Mouse (Mus musculus) frontal cortex, adult (tissue): ENCODE measurements at regions not wholly inside any gene's neighbourhood (a gene's known extent, or its start where the extent isn't known, plus 50 kb on each side); places are given as distances from the start of the nearest gene placed in this dataset.

Experiments
- ATAC-seq: cut with Nextera tagmentation; 2 replicates; pipeline ENCODE4 v1.9.2; 2017; ENCODE audit warnings: mild to moderate bottlenecking, moderate library complexity, mixed read lengths; ENCODE audit not compliant: low TSS enrichment

DNA sequence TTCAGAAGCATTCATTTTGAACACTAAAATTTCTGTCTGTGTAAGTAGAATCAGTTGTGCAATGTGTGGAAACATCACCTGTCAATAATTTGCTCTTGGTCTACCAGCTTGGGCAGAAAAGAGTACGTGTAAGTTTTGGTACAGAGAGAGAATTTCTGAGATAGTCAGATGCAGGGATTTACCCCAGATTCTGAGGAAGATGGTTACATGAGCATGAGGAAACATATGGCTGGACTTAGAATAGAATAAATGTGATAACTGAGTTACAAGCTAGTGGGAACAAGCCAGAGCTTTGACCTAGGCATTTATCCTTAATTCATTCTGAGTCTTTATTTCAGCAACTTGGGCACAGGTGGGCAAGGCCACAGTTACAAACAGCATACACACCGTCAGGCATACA lies 831.8 kb downstream of the Adgrl2 start:
- ATAC-seq = peak; percentile 99

DNA sequence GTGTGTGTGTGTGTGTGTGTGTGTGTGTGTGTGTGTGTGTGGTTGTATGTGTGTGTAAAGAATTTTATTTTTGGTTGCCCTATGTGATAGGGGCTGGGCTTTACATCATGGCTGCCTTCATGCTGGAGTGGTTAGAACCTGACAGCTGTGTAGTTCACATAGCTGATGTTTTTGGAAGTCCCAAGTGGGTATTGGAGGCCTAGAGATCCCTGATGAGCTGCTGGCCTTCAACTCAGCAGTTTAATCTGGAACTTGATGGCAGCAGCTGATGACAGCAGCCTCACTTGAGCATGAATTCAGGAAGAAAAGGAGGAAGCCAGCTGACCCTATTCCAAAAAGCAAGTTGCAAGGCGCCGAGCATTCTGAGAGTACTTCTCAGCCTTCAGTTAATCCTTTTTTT lies 846.6 kb downstream of the Adgrl2 start:
- no peak for ATAC-seq

GRCm38 (mm10) chr3:148136791-148137251 lies 853.5 kb downstream of the Adgrl2 start:
- ATAC-seq = no peak

- ATAC-seq = no peak
Observed at GRCm38 (mm10) chr3:148134646-148135045, 855.7 kb downstream of the Adgrl2 start.

GRCm38 (mm10) chr3:148115576-148115975 lies 874.8 kb downstream of the Adgrl2 start:
- ATAC-seq = no peak

DNA sequence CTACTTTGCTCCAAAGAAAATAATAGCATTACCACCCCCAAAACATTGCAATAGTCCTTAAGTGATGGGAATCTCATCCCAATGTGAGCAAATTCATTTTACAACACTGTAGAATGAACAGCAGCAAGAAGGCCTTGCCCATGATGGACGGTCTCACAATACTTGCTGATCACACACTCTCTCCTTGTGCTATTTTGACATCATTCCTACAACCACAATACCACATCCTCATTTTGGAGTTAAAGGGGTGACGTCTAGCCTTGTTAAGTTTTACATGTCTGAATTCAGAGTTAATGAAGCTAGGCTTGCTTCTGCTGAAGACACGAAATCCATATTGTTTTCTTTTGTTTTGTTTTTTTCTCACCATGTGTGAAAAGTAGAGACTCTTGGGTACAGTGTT lies 878.2 kb downstream of the Adgrl2 start:
- ATAC-seq = no peak

GRCm38 (mm10) chr3:148107031-148107430 lies 883.3 kb downstream of the Adgrl2 start:
- ATAC-seq = no peak

- ATAC-seq = peak; percentile 85
Observed at GRCm38 (mm10) chr3:148093930-148094329, 896.4 kb downstream of the Adgrl2 start.

- no peak for ATAC-seq
Observed at GRCm38 (mm10) chr3:148075841-148076240, 914.5 kb downstream of the Adgrl2 start.

- ATAC-seq = no peak
Observed at GRCm38 (mm10) chr3:148066701-148067100, 923.7 kb downstream of the Adgrl2 start.

DNA sequence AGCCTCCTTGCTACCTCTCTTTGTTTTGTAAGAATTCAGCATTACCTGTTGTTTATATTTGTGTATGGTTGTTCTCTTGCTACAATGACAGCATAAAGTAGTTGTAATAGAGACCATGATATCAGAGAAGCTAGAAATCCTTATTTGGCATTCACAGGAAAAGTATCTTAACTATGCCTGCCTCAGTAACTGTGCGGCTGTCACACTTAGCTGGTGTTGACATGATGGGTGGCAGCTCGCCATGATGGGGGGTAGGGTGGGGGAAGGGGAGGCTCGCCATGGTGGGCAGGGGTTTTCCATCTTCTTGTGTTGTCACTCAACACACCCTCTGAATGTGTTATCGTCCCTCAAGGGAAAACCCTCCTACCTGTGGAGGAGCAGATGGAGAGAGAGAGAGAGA lies 934.3 kb downstream of the Adgrl2 start:
- no peak for ATAC-seq

DNA sequence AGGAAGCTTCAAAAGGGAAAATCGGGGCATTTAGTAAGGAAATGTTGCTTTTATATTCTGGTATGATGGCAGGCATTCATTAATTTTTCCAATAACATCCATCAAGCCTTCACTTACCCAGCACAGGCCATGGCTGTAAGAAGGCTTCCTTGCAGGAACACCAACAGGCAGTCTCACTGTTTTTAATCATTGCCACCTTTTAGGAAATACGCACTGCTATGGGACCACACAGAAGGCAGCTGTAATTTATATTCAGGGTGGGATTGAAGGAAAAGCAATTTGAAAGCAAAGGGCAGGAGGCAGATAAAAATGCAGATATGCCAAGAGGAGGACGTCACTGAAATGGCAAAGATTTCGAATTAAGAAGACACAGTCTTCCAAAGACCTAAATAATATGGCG lies 937.8 kb downstream of the Adgrl2 start:
- no peak for ATAC-seq

DNA sequence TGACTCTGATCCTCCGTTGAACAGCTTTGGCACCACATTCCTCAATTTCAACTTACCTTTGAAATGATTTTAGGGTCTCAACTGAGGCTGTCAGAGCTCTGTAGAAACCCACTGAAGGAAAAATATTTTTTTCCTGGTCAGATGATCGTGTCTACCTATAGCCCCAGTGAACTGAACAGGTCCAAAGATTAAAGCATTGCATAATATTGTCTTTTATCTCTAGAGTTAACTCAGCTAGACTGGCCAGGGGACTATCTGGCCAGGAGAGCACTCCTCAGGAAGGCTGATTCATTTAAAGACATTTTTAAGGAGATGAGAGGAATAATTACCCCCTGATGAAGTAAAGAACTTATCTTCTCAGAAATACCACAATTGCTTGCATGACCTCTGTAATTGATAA lies 942.1 kb downstream of the Adgrl2 start:
- no peak for ATAC-seq

DNA sequence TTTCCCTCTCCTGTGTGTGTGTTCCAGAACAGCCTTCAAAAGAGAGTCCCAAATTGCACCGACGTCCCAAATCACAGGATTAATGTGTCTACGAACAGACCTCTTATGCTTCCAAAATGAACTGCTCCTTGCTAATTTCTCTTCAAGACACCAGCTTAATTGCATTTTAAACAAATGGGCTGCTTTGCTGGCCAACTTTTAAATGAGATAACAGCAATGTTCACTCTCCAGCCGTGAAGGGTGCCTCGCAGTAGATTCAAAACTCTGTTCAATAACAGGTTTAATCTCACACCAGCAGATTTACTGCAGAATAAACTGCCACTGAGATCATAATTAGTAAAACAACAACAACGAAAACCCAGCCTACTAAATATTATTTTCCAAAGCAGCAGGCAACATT lies 957.8 kb downstream of the Adgrl2 start:
- ATAC-seq = no peak

GRCm38 (mm10) chr3:148005831-148006230 lies 984.5 kb downstream of the Adgrl2 start:
- ATAC-seq = no peak

GRCm38 (mm10) chr3:148004006-148004405 lies 986.3 kb downstream of the Adgrl2 start:
- ATAC-seq = no peak

DNA sequence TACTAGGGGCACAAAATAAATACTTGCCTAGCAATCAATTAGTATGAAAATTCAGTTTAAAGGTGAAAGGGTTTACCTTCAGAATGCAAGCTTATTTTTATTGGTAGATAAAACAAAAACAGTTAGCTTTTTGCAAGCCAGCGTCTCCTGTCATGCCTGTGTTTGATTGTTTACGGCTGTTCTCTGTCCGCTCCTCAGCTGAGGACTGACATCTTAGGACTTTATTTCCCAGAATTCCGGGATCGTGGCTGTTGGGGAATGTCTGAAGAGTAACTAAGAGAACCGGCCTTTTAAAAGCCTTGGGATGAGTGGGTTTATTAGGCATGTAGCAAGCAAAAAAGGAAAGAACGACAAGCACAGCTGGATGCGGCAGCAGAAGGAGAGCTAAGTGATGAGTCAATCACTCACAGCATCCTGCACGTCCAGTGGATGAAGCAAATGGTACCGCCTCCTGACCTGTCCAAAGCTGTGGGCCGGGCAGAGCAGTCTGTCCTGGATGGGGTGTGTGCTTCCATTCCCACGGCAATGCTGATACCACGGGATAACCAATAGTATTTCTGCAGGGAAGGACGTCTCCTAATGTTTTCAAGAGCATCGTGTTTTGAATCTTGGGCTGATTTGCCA lies 990.9 kb downstream of the Adgrl2 start:
- ATAC-seq = no peak

DNA sequence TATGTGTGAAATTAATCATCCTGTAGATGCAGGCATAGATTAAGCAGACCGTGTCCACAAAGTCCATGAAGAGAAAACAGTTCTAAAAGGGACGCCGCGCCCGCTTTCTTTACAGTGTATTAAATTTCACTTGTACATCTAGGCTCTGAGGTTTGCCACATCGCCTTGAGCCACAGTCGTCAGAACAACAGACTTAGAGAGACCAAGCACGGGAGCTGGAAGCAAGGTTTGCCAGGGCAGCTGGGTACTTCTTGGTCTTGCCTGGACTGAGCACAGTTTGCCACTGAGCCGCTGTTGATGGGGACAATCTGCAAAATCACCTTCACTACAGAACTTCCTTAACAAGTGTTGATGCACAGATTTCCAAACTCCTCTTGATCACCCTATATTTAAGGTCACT lies 998.6 kb downstream of the Adgrl2 start:
- ATAC-seq = no peak

DNA sequence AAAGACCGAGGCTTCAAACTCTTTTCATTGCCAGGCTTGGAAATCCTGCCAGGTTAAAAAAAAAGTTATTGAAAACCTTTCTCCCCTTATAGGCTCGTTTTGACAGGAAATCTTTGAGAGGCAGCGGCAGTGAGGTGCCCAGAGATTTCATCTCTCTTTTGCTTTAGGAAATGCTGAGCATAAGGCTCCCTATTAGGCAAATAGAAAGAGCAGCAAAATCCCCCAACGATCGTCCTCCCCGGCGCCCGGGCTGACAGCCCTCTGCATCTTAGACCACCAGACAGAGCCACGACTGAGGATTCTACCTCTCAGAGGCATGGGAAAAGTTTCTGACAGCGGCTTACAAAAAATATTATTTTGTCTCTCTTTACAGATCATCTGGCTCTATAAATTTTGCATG lies 999.5 kb downstream of the Adgrl2 start:
- no peak for ATAC-seq

DNA sequence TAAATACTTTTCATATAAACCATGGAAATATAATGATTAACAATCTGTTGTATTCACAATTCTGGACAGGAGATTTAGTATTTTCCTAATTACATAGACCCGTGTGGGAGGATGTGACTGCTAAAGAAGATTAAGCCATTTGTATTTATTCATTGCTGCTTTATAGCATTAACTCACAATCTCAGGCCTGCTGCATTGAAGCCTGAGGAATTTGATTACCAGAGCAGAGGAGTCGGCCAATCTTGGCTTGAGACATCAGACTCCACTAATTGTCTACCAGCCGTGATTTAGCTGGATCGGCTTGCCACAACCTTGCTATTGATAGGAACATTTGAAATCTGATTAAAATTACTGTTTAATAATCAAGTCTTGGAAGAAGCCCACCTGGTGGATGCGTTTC lies 1007.5 kb downstream of the Adgrl2 start:
- no peak for ATAC-seq

- ATAC-seq = no peak
Observed at GRCm38 (mm10) chr3:147981621-147982020, 1008.7 kb downstream of the Adgrl2 start.

DNA sequence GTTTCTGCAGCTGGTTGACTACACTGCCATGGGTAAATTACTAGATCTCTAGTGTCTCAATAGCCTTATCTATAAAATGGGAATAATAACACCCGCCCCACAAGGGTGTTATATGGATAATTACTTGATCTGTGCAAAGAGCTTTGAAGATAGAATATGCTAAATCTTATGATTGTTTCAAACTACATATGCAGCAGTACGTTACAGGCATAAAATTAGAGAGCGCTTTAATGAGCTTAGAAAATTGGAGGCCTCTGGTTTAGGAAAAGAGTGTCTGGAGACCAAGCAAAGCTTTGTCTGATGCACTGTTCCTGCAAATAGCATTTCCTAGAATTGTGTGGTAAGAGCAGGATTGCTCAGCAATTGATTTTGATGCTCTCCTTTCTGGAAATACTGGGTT lies 1013.8 kb downstream of the Adgrl2 start:
- no peak for ATAC-seq

DNA sequence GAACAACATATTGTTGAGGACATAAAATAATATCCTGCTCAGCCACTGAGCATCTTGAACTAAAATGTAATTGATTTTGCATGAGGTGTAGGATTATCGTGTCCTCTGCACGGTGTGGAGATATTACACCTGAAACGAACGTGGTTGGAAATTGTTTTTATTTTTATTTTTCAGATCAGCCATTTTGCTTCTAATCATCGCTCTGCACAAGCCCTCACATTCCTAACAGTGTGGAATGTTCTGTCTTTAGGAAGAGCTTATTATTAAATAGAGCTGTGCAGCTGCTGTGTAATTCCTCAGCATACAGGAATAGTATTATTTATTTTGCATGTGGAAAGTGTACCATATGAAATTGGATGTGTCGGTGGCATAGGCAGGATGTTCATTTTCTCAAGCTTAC lies 1014.3 kb downstream of the Adgrl2 start:
- no peak for ATAC-seq

DNA sequence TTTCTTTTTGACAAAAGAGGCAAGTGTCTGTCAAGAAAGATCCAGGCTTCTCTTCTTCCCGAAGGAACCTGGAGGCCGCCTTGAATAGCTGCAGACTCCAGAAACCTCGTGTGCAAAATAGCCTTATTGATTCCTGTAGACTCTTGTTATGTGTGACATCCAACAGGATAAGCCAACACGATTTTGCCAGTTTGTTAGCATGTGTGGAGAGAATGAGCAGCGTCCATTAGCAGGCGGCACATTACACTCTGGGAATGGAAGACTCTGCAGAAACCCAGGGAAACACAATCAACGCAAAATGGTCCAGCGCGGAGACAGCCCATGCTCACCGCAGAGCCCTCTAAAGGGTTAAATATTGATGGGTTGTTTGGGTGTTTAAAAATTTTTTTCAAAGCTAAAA lies 1014.9 kb downstream of the Adgrl2 start:
- no peak for ATAC-seq
